ENCODE assay signal across 17 mouse cellular contexts in genomic region chr6:4953028-4953719, GRCm38 (mm10). TPM values are rescaled to one million over a fixed set of nuclear protein-coding genes. Genes with fewer than 3 reads are reported as not detected.
A peak's percentile ranks its signal among the peaks of the same experiment; 100 is the strongest.
DNase-seq lines count a peak whose midpoint lies in the region; ATAC-seq lines count a peak whose summit lies in the region.
"Had no signal": no experiment of that assay in that cellular context is flagged by ENCODE, and none has a peak within 500 bp of the region (broad histone marks: within the 10 kb centered on the region; RNA-seq: fewer than 3 reads in every experiment).

No protein-coding gene starts in this region.

- no peak overlapping the region for H3K4me3 ChIP-seq in kidney, embryonic 15.5 days (replicated peaks)
- H3K4me3 ChIP-seq in embryonic facial prominence, embryonic 11.5 days (ENCODE audit: low read depth, low read length), result no peak overlapping the region
- 0 out of 2 replicates have a peak overlapping the region, but pooled peaks have one; percentile 10 for H3K4me3 ChIP-seq in limb, embryonic 13.5 days
- H3K4me3 ChIP-seq: forebrain, embryonic 13.5 days; heart, embryonic 13.5 days; hindbrain, embryonic 15.5 days; midbrain, embryonic 15.5 days had no signal

- peak overlapping the region; percentile 81 for H3K27ac ChIP-seq in kidney, embryonic 15.5 days
- no peak overlapping the region for H3K27ac ChIP-seq in embryonic facial prominence, embryonic 11.5 days (replicated peaks; ENCODE audit: low read depth, low read length)
- H3K27ac ChIP-seq in limb, embryonic 13.5 days, result peak overlapping the region; percentile 72
- H3K27ac ChIP-seq: forebrain, embryonic 13.5 days; heart, embryonic 13.5 days; hindbrain, embryonic 15.5 days; midbrain, embryonic 15.5 days had no signal

- no peaks in the 10 kb centered on the region for H3K27me3 ChIP-seq in kidney, embryonic 15.5 days
- no peaks in the 10 kb centered on the region for H3K27me3 ChIP-seq in embryonic facial prominence, embryonic 11.5 days (ENCODE audit: control insufficient read depth, insufficient read depth, low read length)
- H3K27me3 ChIP-seq in limb, embryonic 13.5 days, result no peaks in the 10 kb centered on the region
- H3K27me3 ChIP-seq: forebrain, embryonic 13.5 days; heart, embryonic 13.5 days; hindbrain, embryonic 15.5 days; midbrain, embryonic 15.5 days had no signal

- WGBS in kidney, embryonic 15.5 days, result 36% methylated on average over 14 of the region's 14 CpGs
- WGBS in embryonic facial prominence, embryonic 11.5 days, result 43% methylated on average over 14 of the region's 14 CpGs
- 21% methylated on average over 14 of the region's 14 CpGs for WGBS in limb, embryonic 13.5 days

- no peak for DNase-seq in kidney, adult 8-10 months
- DNase-seq in 3T3-L1 (ENCODE audit: low read depth, low spot score), result peak; percentile 69
- peak; percentile 82 for DNase-seq in embryonic facial prominence, embryonic 11.5 days (ENCODE audit: low spot score)
- no peak for DNase-seq in cerebellum, postnatal 36 days
- no peak for DNase-seq in heart, postnatal 4 days
- no peak for DNase-seq in frontal cortex, postnatal 10 days (ENCODE audit: low spot score in 2 of 2)
- DNase-seq: cerebellum, adult 9-11 months; gastrocnemius, postnatal 25 days; liver, postnatal 0 days; right cerebral cortex, postnatal 14 days had no signal

- peak overlapping the region; percentile 37; the same call in 1 of the 2 replicates for H3K4me2 ChIP-seq in kidney, embryonic 15.5 days
- no peak overlapping the region for H3K4me2 ChIP-seq in embryonic facial prominence, embryonic 11.5 days (ENCODE audit: low read depth, low read length)
- peak overlapping the region; percentile 51 for H3K4me2 ChIP-seq in limb, embryonic 13.5 days (replicated peaks)
- H3K4me2 ChIP-seq: forebrain, embryonic 13.5 days; heart, embryonic 13.5 days; hindbrain, embryonic 15.5 days; midbrain, embryonic 15.5 days had no signal

- peak; percentile 78 for ATAC-seq in kidney, embryonic 15.5 days (replicated peaks; ENCODE audit: low FRiP score)
- ATAC-seq in embryonic facial prominence, embryonic 11.5 days (replicated peaks; ENCODE audit: insufficient number of reproducible peaks, low FRiP score, low TSS enrichment, low read depth), result peak; percentile 65; the same call in 1 of the 2 replicates
- peak; percentile 65 for ATAC-seq in limb, embryonic 13.5 days (ENCODE audit: low FRiP score, low read depth)
- ATAC-seq: CD4-positive, CD25-positive, alpha-beta regulatory T cell, adult 4 months; forebrain, embryonic 13.5 days; liver, postnatal 0 days; midbrain, embryonic 15.5 days had no signal

- no peaks in the 10 kb centered on the region for H3K36me3 ChIP-seq in kidney, embryonic 15.5 days
- no peaks in the 10 kb centered on the region for H3K36me3 ChIP-seq in embryonic facial prominence, embryonic 11.5 days (replicated peaks; ENCODE audit: control insufficient read depth, insufficient read depth, low read depth, low read length)
- no peaks in the 10 kb centered on the region for H3K36me3 ChIP-seq in limb, embryonic 13.5 days
- H3K36me3 ChIP-seq: heart, embryonic 13.5 days; hindbrain, embryonic 15.5 days; midbrain, embryonic 15.5 days had no signal

- no peaks in the 10 kb centered on the region for H3K9me3 ChIP-seq in kidney, embryonic 15.5 days (replicated peaks)
- no peaks in the 10 kb centered on the region for H3K9me3 ChIP-seq in embryonic facial prominence, embryonic 11.5 days (replicated peaks; ENCODE audit: control insufficient read depth, low read length)
- H3K9me3 ChIP-seq in limb, embryonic 13.5 days, result no peaks in the 10 kb centered on the region
- H3K9me3 ChIP-seq: forebrain, embryonic 13.5 days; heart, embryonic 13.5 days; hindbrain, embryonic 15.5 days; midbrain, embryonic 15.5 days had no signal

- H3K4me1 ChIP-seq in kidney, embryonic 15.5 days, result peaks cover 25% of the 10 kb centered on the region
- no peaks in the 10 kb centered on the region for H3K4me1 ChIP-seq in embryonic facial prominence, embryonic 11.5 days (ENCODE audit: control insufficient read depth, insufficient read depth, low read length)
- peaks cover 46% of the 10 kb centered on the region for H3K4me1 ChIP-seq in limb, embryonic 13.5 days
- H3K4me1 ChIP-seq: hindbrain, embryonic 15.5 days; midbrain, embryonic 15.5 days had no signal

- H3K9ac ChIP-seq in kidney, embryonic 15.5 days, result no peak overlapping the region
- H3K9ac ChIP-seq in embryonic facial prominence, embryonic 11.5 days (replicated peaks; ENCODE audit: low read length), result no peak overlapping the region
- H3K9ac ChIP-seq in limb, embryonic 13.5 days, result no peak overlapping the region
- H3K9ac ChIP-seq: forebrain, embryonic 13.5 days; heart, embryonic 13.5 days; hindbrain, embryonic 15.5 days; liver, postnatal 0 days; midbrain, embryonic 15.5 days had no signal

RNA-seq across cellular contexts. Expression of gene Ppp1r9a, which starts 50.5 kb away (rescaled TPM):
- polyA plus RNA-seq in kidney, embryonic 15.5 days (2015; fragmentation: Nextera tagmentation; extraction: Ambion mirVana), result 19.0 and 19.5 TPM in 2 replicates
- 14.4 and 15.8 TPM in 2 replicates for polyA plus RNA-seq in embryonic facial prominence, embryonic 11.5 days (2014; fragmentation: Nextera tagmentation; extraction: Ambion mirVana)
- 23.4 and 23.6 TPM in 2 replicates for polyA plus RNA-seq in limb, embryonic 13.5 days (2015; fragmentation: Nextera tagmentation; extraction: Ambion mirVana)
- 10 to 100 TPM; 26.9 to 30.9 TPM for total RNA-seq in heart, postnatal 4 days (2021)

Comparison
In these comparisons a context has a peak if more than half of its experiments do, and no peak if none do; other contexts are left out.
1. DNase-seq: peak in 3T3-L1 (single experiment) and embryonic facial prominence, embryonic 11.5 days (single experiment); none in kidney, adult 8-10 months (0 of 2), cerebellum, postnatal 36 days (0 of 2), heart, postnatal 4 days (single experiment) and frontal cortex, postnatal 10 days (0 of 2).
2. Peak in every context shown above with its lines, with median percentiles within 50 percentile points of each other: ATAC-seq.